Mouse (Mus musculus) forebrain, postnatal 0 days (tissue): ENCODE results near the gene Tma7. TPM values are rescaled to one million over a fixed set of nuclear protein-coding genes. Genes with fewer than 3 reads are reported as not detected.

Experiments used
- ATAC-seq: fragments of 200-750 bp; cut with Nextera tagmentation; 2 replicates; pipeline ENCODE4 v1.8.0; 2017; ENCODE audit warnings: mild to moderate bottlenecking, moderate library complexity
- DNase-seq: peaks from one replicate; pipeline ENCODE4 v3.0.0-alpha.2; 2015
- H3K27ac ChIP-seq: fragments of 300-500 bp; sonication (generic); 2 replicates; pipeline ENCODE4 v1.5.1; 2014; ENCODE audit warnings: low read depth, mild to moderate bottlenecking, antibody characterized with exemption, low read length, moderate library complexity, mixed read lengths
- H3K27me3 ChIP-seq: fragments of 300-500 bp; sonication (generic); 2 replicates; pipeline ENCODE4 v1.6.1; 2014; ENCODE audit warnings: mild to moderate bottlenecking, low read length, mixed read lengths; ENCODE audit not compliant: insufficient read depth
- H3K36me3 ChIP-seq: fragments of 300-500 bp; sonication (generic); 2 replicates; pipeline ENCODE4 v1.6.1; 2014; ENCODE audit warnings: mild to moderate bottlenecking, moderate library complexity; ENCODE audit not compliant: insufficient read depth
- H3K4me1 ChIP-seq: fragments of 300-500 bp; sonication (generic); 2 replicates; pipeline ENCODE4 v1.6.1; 2014; ENCODE audit warnings: antibody characterized with exemption; ENCODE audit not compliant: insufficient read depth
- H3K4me2 ChIP-seq: fragments of 300-500 bp; sonication (generic); 2 replicates; pipeline ENCODE4 v1.6.1; 2014; ENCODE audit warnings: low read depth, mild to moderate bottlenecking, moderate library complexity
- H3K4me3 ChIP-seq: fragments of 300-500 bp; sonication (generic); 2 replicates; pipeline ENCODE4 v1.5.1; 2014; ENCODE audit warnings: low read depth, low read length, mixed read lengths
- H3K9ac ChIP-seq: fragments of 300-500 bp; sonication (generic); 2 replicates; pipeline ENCODE4 v1.6.1; 2014; ENCODE audit warnings: mild to moderate bottlenecking
- H3K9me3 ChIP-seq: fragments of 300-500 bp; sonication (generic); 2 replicates; pipeline ENCODE4 v1.6.1; 2016; ENCODE audit warnings: low read length
- CTCF ChIP-seq: sonication (generic); IDR thresholded peaks from 2 replicates; pipeline ENCODE4 v1.5.1; 2016; ENCODE audit warnings: antibody characterized with exemption, control low read depth, low read depth
- WGBS: fragments of 180-500 bp; shearing (Covaris S2); extraction: QIAGEN DNeasy Blood & Tissue Kit; methylation state at CpG from one replicate; pipeline ENCODE4 v1.1.7; 2014; 5-methylcytosine and 5-hydroxymethylcytosine counted together
- polyA plus RNA-seq: library from polyadenylated mRNA; unstranded; fragments of >200 nt; fragmentation: Nextera tagmentation; extraction: Ambion mirVana; gene quantifications from 2 replicates; pipeline ENCODE4 v1.2.1, GENCODE M21; 2015
- total RNA-seq: library from RNA; depleted of rRNA; stranded (reverse); fragments of >200 nt; gene quantifications from 2 replicates; pipeline ENCODE4 v1.2.3, GENCODE M21; 2014

The Tma7 gene
- total and polyA plus RNA-seq, 2 experiments from 2014 or later, result 177 to 695 TPM

DNA sequence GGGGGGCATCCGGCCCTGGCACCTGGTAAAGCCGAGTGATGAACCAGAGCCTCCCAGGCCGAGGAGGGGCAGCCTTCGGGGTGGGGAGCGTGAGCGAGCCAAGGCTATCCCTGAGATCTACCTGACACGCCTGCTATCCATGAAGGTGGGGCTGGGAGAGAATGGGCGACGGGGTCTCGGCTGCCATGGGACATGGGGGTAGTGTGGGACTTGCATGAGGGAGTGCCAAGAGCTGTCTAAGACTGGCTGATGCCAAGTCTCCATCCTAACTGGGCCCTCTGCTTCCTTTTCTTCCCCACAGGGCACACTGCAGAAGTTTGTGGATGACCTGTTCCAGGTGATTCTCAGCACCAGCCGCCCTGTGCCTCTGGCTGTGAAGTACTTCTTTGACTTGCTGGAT, 31.9 kb upstream of the Tma7 start:
- no peak overlapping the region for H3K4me2 ChIP-seq
- TF ChIP-seq CTCF, result no peak
- ATAC-seq (no peak), DNase-seq (no peak)
- H3K36me3 ChIP-seq, result peaks cover 99% of the 10 kb centered on the region
- 97% methylated on average over 11 of the region's 11 CpGs for WGBS
- no peaks in the 10 kb centered on the region for H3K27me3 ChIP-seq
- H3K9me3 ChIP-seq, result no peaks in the 10 kb centered on the region
- H3K4me1 ChIP-seq, result no peaks in the 10 kb centered on the region
- H3K4me3 ChIP-seq, result no peak overlapping the region
- H3K9ac ChIP-seq, result no peak overlapping the region
- no peak overlapping the region for H3K27ac ChIP-seq

DNA sequence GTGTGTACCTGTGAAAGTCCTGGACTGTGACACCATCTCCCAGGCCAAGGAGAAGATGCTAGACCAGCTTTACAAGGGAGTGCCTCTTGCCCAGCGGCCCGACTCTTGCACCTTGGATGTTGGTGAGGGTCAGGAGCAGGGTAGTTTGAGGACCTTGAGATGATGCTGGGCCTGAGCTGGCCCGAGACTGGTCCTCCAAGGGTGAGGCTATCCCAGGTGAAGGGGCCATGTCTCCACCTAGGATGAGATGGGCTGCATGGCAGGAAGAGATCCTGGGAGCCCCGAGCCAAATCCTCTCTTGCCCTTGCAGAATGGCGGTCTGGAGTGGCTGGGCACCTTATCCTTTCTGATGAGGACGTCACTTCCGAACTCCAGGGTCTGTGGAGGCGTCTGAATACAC, 30.9 kb upstream of the Tma7 start:
- Histone ChIP-seq H3K4me1 (no peaks in the 10 kb centered on the region), H3K27ac (no peak overlapping the region), H3K36me3 (peaks cover 99% of the 10 kb centered on the region), H3K27me3 (no peaks in the 10 kb centered on the region), H3K9ac (no peak overlapping the region), H3K4me2 (no peak overlapping the region), H3K9me3 (no peaks in the 10 kb centered on the region), H3K4me3 (no peak overlapping the region)
- ATAC-seq, result no peak
- TF ChIP-seq CTCF, result no peak
- WGBS, result 91% methylated on average over 8 of the region's 8 CpGs
- DNase-seq, result no peak

DNA sequence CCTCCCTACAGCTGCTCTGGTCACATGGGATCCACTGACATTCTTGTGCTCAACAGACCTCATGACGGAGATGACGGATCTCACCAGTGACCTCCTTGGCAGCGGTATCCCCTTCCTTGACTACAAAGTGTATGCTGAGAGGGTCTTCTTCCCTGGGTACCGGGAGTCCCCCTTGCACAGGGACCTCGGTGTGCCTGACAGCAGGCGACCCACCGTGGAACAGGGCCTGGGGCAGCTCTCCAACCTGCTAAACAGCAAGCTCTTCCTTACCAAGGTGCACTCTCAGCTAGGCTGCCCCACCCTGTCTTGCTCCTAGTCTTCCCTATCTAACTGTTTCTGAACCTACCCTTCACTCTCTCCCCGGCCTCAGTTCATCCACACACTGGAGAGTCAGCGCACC, 29.2 kb upstream of the Tma7 start:
- Histone ChIP-seq H3K4me3 (no peak overlapping the region), H3K27me3 (no peaks in the 10 kb centered on the region), H3K9ac (no peak overlapping the region), H3K9me3 (no peaks in the 10 kb centered on the region), H3K27ac (no peak overlapping the region), H3K36me3 (peaks cover 98% of the 10 kb centered on the region), H3K4me1 (no peaks in the 10 kb centered on the region), H3K4me2 (no peak overlapping the region)
- 96% methylated on average over 9 of the region's 9 CpGs for WGBS
- DNase-seq (no peak), ATAC-seq (no peak)
- no peak for TF ChIP-seq CTCF

- Histone ChIP-seq H3K27ac (no peak overlapping the region), H3K27me3 (no peaks in the 10 kb centered on the region), H3K9ac (no peak overlapping the region), H3K4me3 (no peak overlapping the region), H3K9me3 (no peaks in the 10 kb centered on the region), H3K4me1 (no peaks in the 10 kb centered on the region), H3K36me3 (peaks cover 98% of the 10 kb centered on the region), H3K4me2 (no peak overlapping the region)
- TF ChIP-seq CTCF, result no peak
- 90% methylated on average over 4 of the region's 4 CpGs for WGBS
- DNase-seq, result no peak
- no peak for ATAC-seq
Measured at GRCm38 (mm10) chr9:109111101-109111500, 28.7 kb upstream of the Tma7 start.

DNA sequence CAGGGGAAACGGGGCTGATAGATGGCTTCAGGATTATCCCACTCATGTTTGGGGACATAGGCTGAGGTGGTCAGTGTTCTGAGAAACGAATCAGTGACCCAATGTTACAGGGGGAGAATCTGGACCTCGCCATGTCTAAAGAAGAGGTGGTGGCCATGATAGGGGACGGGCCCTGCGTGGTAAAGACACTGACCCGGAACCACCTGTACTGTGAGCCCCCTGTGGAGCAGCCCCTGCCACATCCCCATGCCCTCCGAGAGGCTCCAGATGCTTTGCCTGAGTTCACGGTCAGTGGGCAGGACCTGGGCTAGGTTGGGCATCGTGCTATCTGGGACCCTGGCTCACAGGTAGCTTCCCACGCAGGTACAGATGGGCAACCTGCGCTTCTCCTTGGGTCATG, 27.9 kb upstream of the Tma7 start:
- no peak for DNase-seq
- Histone ChIP-seq H3K36me3 (peaks cover 98% of the 10 kb centered on the region), H3K27me3 (no peaks in the 10 kb centered on the region), H3K4me1 (no peaks in the 10 kb centered on the region), H3K4me3 (no peak overlapping the region), H3K9ac (no peak overlapping the region), H3K27ac (no peak overlapping the region), H3K9me3 (no peaks in the 10 kb centered on the region), H3K4me2 (no peak overlapping the region)
- no peak for ATAC-seq
- TF ChIP-seq CTCF, result no peak
- 96% methylated on average over 11 of the region's 11 CpGs for WGBS

DNA sequence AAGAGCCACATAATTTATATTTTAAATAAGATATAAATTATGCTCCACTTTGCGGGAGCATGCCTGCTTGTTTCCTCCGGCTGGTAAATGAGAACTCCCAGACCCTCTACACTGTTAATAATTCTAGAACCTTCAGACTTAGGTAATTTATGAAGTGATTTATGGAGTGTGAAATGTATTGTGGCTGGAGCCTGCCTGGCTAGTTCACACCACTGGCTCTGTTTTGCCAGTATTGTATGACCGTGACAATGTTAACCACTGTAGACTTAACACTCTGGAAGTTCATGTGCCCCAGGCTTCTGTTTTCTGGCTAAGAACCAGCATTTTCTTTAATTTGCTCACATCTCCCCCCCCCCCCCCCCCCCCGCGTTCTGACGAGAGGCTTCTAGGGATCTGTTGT, 25.0 kb upstream of the Tma7 start:
- ATAC-seq (no peak), DNase-seq (no peak)
- no peaks in the 10 kb centered on the region for H3K4me1 ChIP-seq
- H3K9me3 ChIP-seq, result no peaks in the 10 kb centered on the region
- H3K9ac ChIP-seq, result no peak overlapping the region
- no peak overlapping the region for H3K4me2 ChIP-seq
- H3K4me3 ChIP-seq, result no peak overlapping the region
- no peak for TF ChIP-seq CTCF
- WGBS, result 84% methylated on average over 5 of the region's 6 CpGs
- no peak overlapping the region for H3K27ac ChIP-seq
- H3K36me3 ChIP-seq, result peaks cover 83% of the 10 kb centered on the region
- H3K27me3 ChIP-seq, result no peaks in the 10 kb centered on the region

- 93% methylated on average over 12 of the region's 12 CpGs for WGBS
Measured at GRCm38 (mm10) chr9:109105648-109106047, 23.3 kb upstream of the Tma7 start.

GRCm38 (mm10) chr9:109105011-109105410, 22.6 kb upstream of the Tma7 start:
- H3K4me3 ChIP-seq, result no peak overlapping the region
- no peak overlapping the region for H3K4me2 ChIP-seq
- no peaks in the 10 kb centered on the region for H3K9me3 ChIP-seq
- H3K36me3 ChIP-seq, result peaks cover 69% of the 10 kb centered on the region
- no peak overlapping the region for H3K27ac ChIP-seq
- DNase-seq (no peak), ATAC-seq (peak; percentile 44)
- no peaks in the 10 kb centered on the region for H3K27me3 ChIP-seq
- no peak overlapping the region for H3K9ac ChIP-seq
- WGBS, result 58% methylated on average over 12 of the region's 12 CpGs
- no peak for TF ChIP-seq CTCF
- H3K4me1 ChIP-seq, result no peaks in the 10 kb centered on the region

More at GRCm38 (mm10) chr9:109105648-109106047, 23.3 kb upstream of the Tma7 start:
- H3K4me2 ChIP-seq, result no peak overlapping the region
- H3K9me3 ChIP-seq, result no peaks in the 10 kb centered on the region
- no peak overlapping the region for H3K9ac ChIP-seq
- no peaks in the 10 kb centered on the region for H3K27me3 ChIP-seq
- no peak for TF ChIP-seq CTCF
- H3K36me3 ChIP-seq, result peaks cover 70% of the 10 kb centered on the region
- no peak overlapping the region for H3K4me3 ChIP-seq
- no peak overlapping the region for H3K27ac ChIP-seq
- DNase-seq, result no peak
- no peak for ATAC-seq
- no peaks in the 10 kb centered on the region for H3K4me1 ChIP-seq
